Mouse (Mus musculus): ENCODE results near the gene Phf5a.

DNA sequence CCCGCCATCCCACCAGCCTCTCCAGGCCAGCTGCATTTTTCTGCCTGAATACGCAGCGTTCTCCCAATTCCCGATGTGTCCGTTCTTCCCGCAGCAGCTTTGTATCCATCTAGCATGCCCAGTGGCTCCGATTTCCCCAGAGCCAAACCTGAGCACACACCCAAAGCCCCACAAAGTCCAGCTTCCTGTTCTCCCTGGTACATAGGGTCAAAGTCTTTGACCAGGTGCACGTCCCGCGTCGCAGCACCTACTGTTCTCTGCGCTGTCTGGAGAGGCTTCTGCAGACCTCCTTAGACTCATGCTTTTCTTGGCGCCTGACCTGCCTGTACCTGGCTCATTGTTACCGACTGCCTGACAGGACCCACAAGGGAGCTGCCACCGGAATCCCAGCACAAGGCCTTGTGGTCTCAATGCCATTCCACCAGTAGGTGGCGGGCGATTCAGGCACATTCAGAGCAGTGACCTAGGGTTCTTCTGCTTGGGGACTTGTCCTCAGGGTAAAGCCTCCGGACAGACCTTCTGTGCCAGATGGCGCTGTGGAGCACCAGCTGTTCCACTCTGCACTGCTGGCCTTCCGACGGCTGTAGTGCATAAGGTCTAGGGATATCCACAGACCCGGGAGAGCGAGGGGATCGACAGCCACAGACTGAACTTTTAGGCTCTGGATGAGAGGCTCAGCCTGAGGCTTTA lies 40.4 kb downstream of the Phf5a start:
- no peak for TF ChIP-seq GATA1 (IDR thresholded peaks at IDR 0.05; ENCODE audit: borderline replicate concordance, low read length)
- TF ChIP-seq FLI1 (IDR thresholded peaks at IDR 0.05; ENCODE audit: low read length): no peak

Data from megakaryocyte, embryonic 14.5 days (primary cell).